7 mouse cellular contexts compared by ENCODE assay signal in the genomic region with DNA sequence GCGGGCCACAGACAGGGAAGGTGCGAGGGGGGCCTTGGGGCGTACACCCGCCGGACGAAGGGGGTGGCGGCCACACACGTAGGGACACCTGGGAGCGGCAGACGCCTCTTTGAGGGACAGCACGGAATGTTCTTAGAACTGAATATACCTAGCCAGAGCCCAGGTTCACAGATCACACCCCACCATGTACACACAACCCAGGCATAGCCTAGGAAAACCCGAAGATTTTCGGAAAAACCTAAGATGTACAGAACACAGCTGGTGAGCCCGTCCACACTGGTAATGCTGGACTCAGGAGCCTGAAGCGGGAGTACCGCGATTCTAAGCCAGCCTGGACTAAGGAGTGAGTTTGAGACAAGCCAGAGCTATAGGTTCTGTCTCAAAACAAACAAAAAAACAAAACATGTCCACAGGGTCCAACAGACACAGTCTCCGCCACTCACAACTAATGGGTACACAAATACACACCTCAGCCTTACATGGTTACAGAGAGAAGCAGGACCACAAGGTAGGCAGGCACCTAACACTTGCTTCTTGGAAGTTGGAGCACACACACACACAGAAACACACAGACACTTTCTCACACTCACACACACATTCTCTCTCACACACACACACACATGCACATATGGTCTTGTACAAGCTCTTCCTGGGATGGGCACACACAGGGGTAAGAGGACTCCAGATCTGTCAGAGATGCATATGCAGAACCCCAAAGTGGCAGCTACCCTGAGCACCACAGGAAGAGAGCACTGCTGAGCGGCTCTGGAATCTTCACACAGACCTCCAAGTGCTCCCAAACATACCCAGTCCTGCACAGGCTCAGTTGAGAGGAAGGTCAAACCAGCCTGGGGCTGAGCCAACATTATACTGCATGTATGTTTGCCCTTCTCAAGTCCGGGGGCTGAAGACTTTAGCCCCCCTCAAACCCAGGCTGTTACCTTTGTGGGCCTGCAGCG. TPM values are rescaled to one million over a fixed set of nuclear protein-coding genes. Genes with fewer than 3 reads are reported as not detected.
A peak's percentile ranks its signal among the peaks of the same experiment; 100 is the strongest.
DNase-seq lines count a peak whose midpoint lies in the region; ATAC-seq and TF ChIP-seq lines count a peak whose summit lies in the region.

No protein-coding gene starts in this region.

- 14% methylated on average over 21 of the region's 21 CpGs for WGBS in lung, postnatal 0 days
- 19% methylated on average over 21 of the region's 21 CpGs for whole genome bisulfite sequencing in intestine, postnatal 0 days
- WGBS in neural tube, embryonic 15.5 days, result 18% methylated on average over 21 of the region's 21 CpGs

- no peaks in the 10 kb centered on the region for H3K9me3 ChIP-seq in lung, postnatal 0 days (ENCODE audit: low read length)
- no peaks in the 10 kb centered on the region for H3K9me3 ChIP-seq in intestine, postnatal 0 days (ENCODE audit: control insufficient read depth)
- H3K9me3 ChIP-seq in neural tube, embryonic 15.5 days (replicated peaks), result no peaks in the 10 kb centered on the region

- H3K4me1 ChIP-seq in lung, postnatal 0 days (ENCODE audit: insufficient read depth, low read depth, low read length), result peaks cover 17% of the 10 kb centered on the region; the same call in 1 of the 2 replicates
- H3K4me1 ChIP-seq in embryonic fibroblast, embryonic 13.5 days (ENCODE audit: control insufficient read depth, insufficient read depth, low read length), result peaks cover 2% of the 10 kb centered on the region; the same call in 1 of the 2 replicates
- H3K4me1 ChIP-seq in intestine, postnatal 0 days (replicated peaks; ENCODE audit: control insufficient read depth, insufficient read depth, low read length), result no peaks in the 10 kb centered on the region
- peaks cover 58% of the 10 kb centered on the region for H3K4me1 ChIP-seq in neural tube, embryonic 15.5 days

- DNase-seq in lung, postnatal 0 days (ENCODE audit: low spot score), result peak; percentile 37
- no peak for DNase-seq in lung, postnatal 10 days
- no peak for DNase-seq in left cerebral cortex, postnatal 4 days
- DNase-seq in natural killer cell, adult 2 months (ENCODE audit: low spot score in 2 of 2), result no peak

- H3K27ac ChIP-seq in lung, postnatal 0 days (ENCODE audit: low read length), result peak overlapping the region; percentile 62
- H3K27ac ChIP-seq in embryonic fibroblast, embryonic 13.5 days (ENCODE audit: insufficient read depth, low read length), result no peak overlapping the region
- no peak overlapping the region for H3K27ac ChIP-seq in intestine, postnatal 0 days (ENCODE audit: low read depth, low read length)
- peak overlapping the region; percentile 95 for H3K27ac ChIP-seq in neural tube, embryonic 15.5 days (replicated peaks)

- ATAC-seq in lung, postnatal 0 days, result peak; percentile 39
- no peak for ATAC-seq in intestine, postnatal 0 days
- ATAC-seq in neural tube, embryonic 15.5 days (ENCODE audit: low FRiP score), result peak; percentile 5

- TF ChIP-seq POLR2A in embryonic fibroblast, embryonic 13.5 days (IDR thresholded peaks at IDR 0.05; ENCODE audit: low read depth, low read length), result no peak

- peak overlapping the region; percentile 98 for H3K4me2 ChIP-seq in lung, postnatal 0 days (replicated peaks; ENCODE audit: low read depth, low read length)
- H3K4me2 ChIP-seq in intestine, postnatal 0 days (replicated peaks; ENCODE audit: low read depth), result peak overlapping the region; percentile 96
- peak overlapping the region; percentile 83 for H3K4me2 ChIP-seq in neural tube, embryonic 15.5 days

- no peaks in the 10 kb centered on the region for H3K27me3 ChIP-seq in lung, postnatal 0 days (replicated peaks; ENCODE audit: insufficient read depth, low read length)
- no peaks in the 10 kb centered on the region for H3K27me3 ChIP-seq in intestine, postnatal 0 days (replicated peaks; ENCODE audit: control insufficient read depth, insufficient read depth, low read length)
- peaks cover 5% of the 10 kb centered on the region; the same call in 1 of the 2 replicates for H3K27me3 ChIP-seq in neural tube, embryonic 15.5 days (replicated peaks)

- H3K9ac ChIP-seq in lung, postnatal 0 days (replicated peaks; ENCODE audit: low read depth), result peak overlapping the region; percentile 80
- H3K9ac ChIP-seq in intestine, postnatal 0 days (ENCODE audit: low read depth, low read length), result peak overlapping the region; percentile 78
- peak overlapping the region; percentile 92 for H3K9ac ChIP-seq in neural tube, embryonic 15.5 days (replicated peaks)

- intact Hi-C loops in left cerebral cortex, postnatal 4 days (cut with DNase I), result loop anchor here (10.0 kb wide), 1 partner anchor 170 kb away; the partner anchor contains the start of gene 2210011C24Rik

- H3K4me3 ChIP-seq in lung, postnatal 0 days (ENCODE audit: low read depth, low read length), result peak overlapping the region; percentile 75
- peak overlapping the region; percentile 27; the same call in 1 of the 2 replicates for H3K4me3 ChIP-seq in embryonic fibroblast, embryonic 13.5 days (ENCODE audit: insufficient read depth, low read length)
- peak overlapping the region; percentile 70 for H3K4me3 ChIP-seq in intestine, postnatal 0 days (ENCODE audit: low read depth, low read length)
- H3K4me3 ChIP-seq in neural tube, embryonic 15.5 days (replicated peaks), result peak overlapping the region; percentile 74

- TF ChIP-seq CTCF in lung, postnatal 0 days (IDR thresholded peaks at IDR 0.05), result no peak
- TF ChIP-seq CTCF in embryonic fibroblast, embryonic 13.5 days (IDR thresholded peaks at IDR 0.05; ENCODE audit: borderline replicate concordance, insufficient read depth, low read length), result no peak
- TF ChIP-seq CTCF in intestine, postnatal 0 days (IDR thresholded peaks at IDR 0.05; ENCODE audit: low read depth), result no peak

- H3K36me3 ChIP-seq in lung, postnatal 0 days (ENCODE audit: insufficient read depth, low read length), result no peaks in the 10 kb centered on the region
- no peaks in the 10 kb centered on the region for H3K36me3 ChIP-seq in intestine, postnatal 0 days (ENCODE audit: control insufficient read depth, insufficient read depth)
- no peaks in the 10 kb centered on the region for H3K36me3 ChIP-seq in neural tube, embryonic 15.5 days

- TF ChIP-seq EP300 in lung, postnatal 0 days (IDR thresholded peaks at IDR 0.05), result no peak

RNA-seq across cellular contexts. Expression of gene Nanos3, which starts 0.7 kb away (rescaled TPM):
- 1.9 and 3.2 TPM in 2 replicates for polyA plus RNA-seq in lung, postnatal 0 days (2015; fragmentation: Nextera tagmentation; extraction: Ambion mirVana)
- polyA plus RNA-seq in embryonic fibroblast, embryonic 13.5 days (2011; ENCODE audit: insufficient read length, low read depth, missing spikeins), result not detected in 2 replicates
- polyA plus RNA-seq in intestine, postnatal 0 days (2015; fragmentation: Nextera tagmentation; extraction: Ambion mirVana), result 1.6 and 1.8 TPM in 2 replicates
- 7.4 and 11.9 TPM in 2 replicates for polyA plus RNA-seq in neural tube, embryonic 15.5 days (2015; fragmentation: Nextera tagmentation; extraction: Ambion mirVana)
- total RNA-seq in left cerebral cortex, postnatal 4 days (2021), result 10 to 100 TPM in 1 of 2 experiments, 1 to 10 TPM in 1; 8.1 to 11.4 TPM

RNA-seq across cellular contexts. Expression of gene 4930432K21Rik, which starts 36.5 kb away (rescaled TPM):
- polyA plus RNA-seq in lung, postnatal 0 days (2015; fragmentation: Nextera tagmentation; extraction: Ambion mirVana), result 0.80 and 1.0 TPM in 2 replicates
- 0.48 and 0.95 TPM in 2 replicates for polyA plus RNA-seq in embryonic fibroblast, embryonic 13.5 days (2011; ENCODE audit: insufficient read length, low read depth, missing spikeins)
- polyA plus RNA-seq in intestine, postnatal 0 days (2015; fragmentation: Nextera tagmentation; extraction: Ambion mirVana), result 0.17 and 0.18 TPM in 2 replicates
- polyA plus RNA-seq in neural tube, embryonic 15.5 days (2015; fragmentation: Nextera tagmentation; extraction: Ambion mirVana), result 2.0 and 2.6 TPM in 2 replicates
- 1 to 10 TPM; 1.7 to 2.1 TPM for total RNA-seq in left cerebral cortex, postnatal 4 days (2021)

RNA-seq across cellular contexts. Expression of gene Cc2d1a, which starts 36.6 kb away (rescaled TPM):
- polyA plus RNA-seq in lung, postnatal 0 days (2015; fragmentation: Nextera tagmentation; extraction: Ambion mirVana), result 15.6 and 16.3 TPM in 2 replicates
- polyA plus RNA-seq in embryonic fibroblast, embryonic 13.5 days (2011; ENCODE audit: insufficient read length, low read depth, missing spikeins), result 17.7 and 20.0 TPM in 2 replicates
- polyA plus RNA-seq in intestine, postnatal 0 days (2015; fragmentation: Nextera tagmentation; extraction: Ambion mirVana), result 16.2 and 16.9 TPM in 2 replicates
- polyA plus RNA-seq in neural tube, embryonic 15.5 days (2015; fragmentation: Nextera tagmentation; extraction: Ambion mirVana), result 41.3 and 43.7 TPM in 2 replicates
- 10 to 100 TPM; 74.9 to 80.8 TPM for total RNA-seq in left cerebral cortex, postnatal 4 days (2021)

RNA-seq across cellular contexts. Expression of gene Zswim4, which starts 52.5 kb away (rescaled TPM):
- 7.8 and 8.4 TPM in 2 replicates for polyA plus RNA-seq in lung, postnatal 0 days (2015; fragmentation: Nextera tagmentation; extraction: Ambion mirVana)
- 7.3 and 10.9 TPM in 2 replicates for polyA plus RNA-seq in embryonic fibroblast, embryonic 13.5 days (2011; ENCODE audit: insufficient read length, low read depth, missing spikeins)
- polyA plus RNA-seq in intestine, postnatal 0 days (2015; fragmentation: Nextera tagmentation; extraction: Ambion mirVana), result 3.7 and 3.8 TPM in 2 replicates
- polyA plus RNA-seq in neural tube, embryonic 15.5 days (2015; fragmentation: Nextera tagmentation; extraction: Ambion mirVana), result 14.8 and 16.0 TPM in 2 replicates
- 10 to 100 TPM; 22.9 to 23.3 TPM for total RNA-seq in left cerebral cortex, postnatal 4 days (2021)

RNA-seq across cellular contexts. Expression of gene Podnl1, which starts 58.6 kb away (rescaled TPM):
- polyA plus RNA-seq in lung, postnatal 0 days (2015; fragmentation: Nextera tagmentation; extraction: Ambion mirVana), result 0.17 and 0.19 TPM in 2 replicates
- polyA plus RNA-seq in embryonic fibroblast, embryonic 13.5 days (2011; ENCODE audit: insufficient read length, low read depth, missing spikeins), result 3.2 and 5.8 TPM in 2 replicates
- polyA plus RNA-seq in intestine, postnatal 0 days (2015; fragmentation: Nextera tagmentation; extraction: Ambion mirVana), result 0.29 and 0.46 TPM in 2 replicates
- 0.47 and 0.49 TPM in 2 replicates for polyA plus RNA-seq in neural tube, embryonic 15.5 days (2015; fragmentation: Nextera tagmentation; extraction: Ambion mirVana)
- not detected for total RNA-seq in left cerebral cortex, postnatal 4 days (2021)

Comparison
In these comparisons a context has a peak if more than half of its experiments do, and no peak if none do; other contexts are left out.
1. H3K27ac ChIP-seq: peak in lung, postnatal 0 days (single experiment) and neural tube, embryonic 15.5 days (single experiment); none in embryonic fibroblast, embryonic 13.5 days (single experiment) and intestine, postnatal 0 days (single experiment).
2. Peak in every context shown above with its lines, with median percentiles within 50 percentile points of each other: H3K4me2 ChIP-seq, H3K4me3 ChIP-seq and H3K9ac ChIP-seq.